Mouse (Mus musculus): Measurements from ENCODE around the gene Prr22.

Gene Prr22

DNA sequence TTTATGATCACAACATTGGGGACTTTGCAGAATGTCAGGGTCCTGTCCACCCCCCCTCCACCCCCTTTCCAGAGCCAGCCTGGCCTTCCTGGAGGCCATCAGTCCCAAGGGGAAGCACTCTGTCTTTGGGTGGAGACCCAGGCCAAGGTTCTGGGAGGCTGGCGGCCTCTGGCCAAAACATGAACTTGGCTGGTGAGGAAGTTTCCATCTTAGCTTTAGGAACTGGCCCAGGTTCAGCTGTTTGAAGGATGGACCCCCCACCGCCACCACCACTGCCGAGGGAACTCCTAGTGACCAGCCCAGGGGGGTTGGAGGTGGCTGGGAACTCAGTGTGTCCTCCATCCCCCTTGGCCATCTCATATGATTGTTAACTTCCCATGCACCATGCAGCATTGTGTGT is 9.0 kb upstream of the Prr22 start:
- DNase-seq (ENCODE audit: extremely low spot score) = no peak

DNA sequence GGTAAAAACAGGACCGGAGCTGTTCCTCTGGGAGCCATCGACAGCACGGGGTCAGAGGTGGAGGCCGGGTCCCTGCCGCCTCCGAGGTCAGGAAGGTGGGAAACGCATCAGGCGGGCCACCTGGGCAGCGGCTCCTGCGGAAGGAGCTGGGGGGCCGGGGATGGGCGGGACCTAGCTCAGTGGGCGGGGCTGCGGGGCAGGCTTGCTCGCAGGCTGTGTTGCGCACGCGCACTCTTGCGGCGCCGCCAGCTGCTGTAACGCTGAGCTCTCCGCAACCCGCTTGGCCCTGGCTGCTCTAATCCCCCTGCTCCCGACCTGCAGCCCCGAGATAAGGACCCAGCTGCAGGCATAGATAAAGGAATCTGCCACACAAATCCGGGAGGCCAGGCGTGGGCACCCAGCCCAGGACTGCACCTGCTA is 8.0 kb upstream of the Prr22 start:
- DNase-seq (ENCODE audit: extremely low spot score) = peak; percentile 90

DNA sequence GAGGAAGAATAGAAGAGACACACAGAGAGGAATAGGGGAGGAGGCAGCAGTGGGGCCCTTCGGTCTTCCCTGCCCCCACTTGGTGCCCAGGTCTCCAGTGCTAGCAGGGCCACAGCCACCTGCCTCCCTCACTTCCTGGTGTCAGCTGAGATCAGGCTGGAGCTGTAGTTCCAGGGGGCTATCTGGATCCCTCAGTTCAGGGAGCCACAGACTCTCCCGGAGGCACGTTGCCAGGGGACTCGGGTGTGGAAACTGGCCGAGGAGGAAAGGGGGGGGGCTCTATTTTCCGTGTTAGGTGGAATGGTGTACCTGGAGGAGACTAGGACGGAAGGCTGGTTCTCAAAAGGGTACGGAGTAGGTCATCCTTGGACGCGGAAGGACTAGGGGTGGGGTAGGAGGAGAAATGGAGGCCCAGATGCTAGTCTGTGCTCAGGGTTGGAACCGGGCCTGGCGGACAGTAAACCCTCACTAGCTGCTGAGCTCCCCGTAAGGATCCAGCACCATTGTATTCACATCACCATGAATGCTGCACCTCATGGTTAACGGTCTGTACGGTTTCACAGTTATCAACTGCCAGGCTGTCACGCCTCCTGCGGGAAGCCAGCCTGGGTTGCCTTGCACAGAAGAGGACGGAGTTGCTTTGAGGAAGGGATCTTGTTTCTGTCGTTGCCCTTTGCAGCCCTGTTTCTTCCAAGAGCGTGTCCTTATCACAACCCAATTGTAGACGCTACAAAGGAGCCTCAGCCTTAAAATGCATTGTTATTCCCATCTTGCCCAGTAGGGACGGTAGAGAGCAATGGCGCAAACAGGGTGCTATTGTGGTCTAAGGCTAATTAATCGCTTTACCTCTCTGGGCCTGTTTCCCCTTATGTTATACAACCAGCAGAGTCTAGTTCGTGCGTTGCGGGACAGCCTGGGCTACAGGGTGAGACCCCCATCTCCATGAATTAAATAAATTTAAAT is 7.0 kb upstream of the Prr22 start:
- peak; percentile 72 for DNase-seq (ENCODE audit: extremely low spot score)

DNA sequence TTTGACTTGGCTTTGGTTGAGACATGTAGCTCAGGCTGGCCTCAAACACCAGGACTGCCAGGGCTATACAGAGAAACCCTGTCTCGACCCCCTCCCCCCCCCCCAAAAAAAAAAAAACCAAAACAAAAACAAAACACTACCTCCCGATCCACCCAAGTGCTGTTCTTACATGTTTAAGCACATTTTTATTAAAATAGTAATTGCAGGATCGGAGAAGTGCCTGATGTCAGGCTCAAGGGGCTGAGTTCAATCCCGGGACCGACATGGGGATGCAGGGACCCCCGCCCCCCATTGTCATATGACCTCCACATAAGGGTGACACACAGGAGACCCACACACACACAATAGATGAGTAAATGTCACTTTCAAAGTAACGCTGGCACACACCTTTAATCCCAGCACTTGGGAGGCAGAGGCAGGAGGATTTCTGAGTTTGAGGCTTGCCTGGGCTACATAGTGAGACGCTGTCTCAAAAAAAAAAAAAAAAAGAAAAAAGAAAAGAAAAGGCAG is 6.3 kb upstream of the Prr22 start:
- no peak for DNase-seq (ENCODE audit: extremely low spot score)

DNA sequence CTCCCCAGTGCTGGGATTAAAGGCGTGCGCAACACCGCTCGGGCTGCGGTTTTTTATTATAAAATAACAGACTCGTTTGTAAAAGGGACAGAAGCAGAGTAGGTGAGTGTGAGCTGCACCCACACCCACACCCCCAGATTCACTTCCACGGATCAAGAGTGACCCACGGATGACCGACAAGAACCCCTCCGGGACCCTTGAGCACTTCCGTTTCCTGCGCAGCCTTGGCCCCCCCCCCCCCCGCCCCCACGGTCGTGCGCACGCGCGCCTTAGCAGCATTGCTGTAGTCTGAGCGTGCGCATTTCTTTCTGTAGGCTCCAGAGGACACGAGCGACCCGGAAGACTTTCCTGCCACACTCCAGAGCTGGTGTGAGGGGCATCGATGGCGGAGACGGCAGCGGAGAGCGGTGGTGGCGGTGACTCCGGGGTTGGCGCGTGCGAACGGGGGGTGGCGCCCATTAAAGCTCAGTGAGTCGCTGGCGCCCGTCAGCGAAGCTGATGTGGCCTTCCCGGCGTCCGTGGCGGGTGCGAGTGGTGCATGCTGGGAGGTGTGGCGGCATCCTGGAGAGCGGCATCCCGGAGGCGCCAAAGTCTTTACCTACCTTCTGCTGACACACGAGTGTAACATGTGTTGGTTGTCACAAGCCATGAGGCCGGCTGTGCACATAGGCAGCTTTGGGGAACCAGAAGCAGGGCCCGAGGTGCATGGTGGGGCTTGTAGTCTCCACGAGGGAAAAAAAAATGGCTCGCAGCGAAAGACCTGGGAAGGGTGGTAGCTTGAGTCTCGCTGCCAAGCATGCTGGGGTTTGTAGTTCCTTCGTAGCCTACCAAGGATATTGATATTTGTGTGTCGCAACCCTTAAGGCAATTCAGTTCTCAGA is 5.3 kb upstream of the Prr22 start, which contains the start of gene Dus3l:
TSS of gene Dus3l (plus strand) at position 284 of the 881 bp plus-strand sequence.
- DNase-seq (ENCODE audit: extremely low spot score) = peak; percentile 93

DNA sequence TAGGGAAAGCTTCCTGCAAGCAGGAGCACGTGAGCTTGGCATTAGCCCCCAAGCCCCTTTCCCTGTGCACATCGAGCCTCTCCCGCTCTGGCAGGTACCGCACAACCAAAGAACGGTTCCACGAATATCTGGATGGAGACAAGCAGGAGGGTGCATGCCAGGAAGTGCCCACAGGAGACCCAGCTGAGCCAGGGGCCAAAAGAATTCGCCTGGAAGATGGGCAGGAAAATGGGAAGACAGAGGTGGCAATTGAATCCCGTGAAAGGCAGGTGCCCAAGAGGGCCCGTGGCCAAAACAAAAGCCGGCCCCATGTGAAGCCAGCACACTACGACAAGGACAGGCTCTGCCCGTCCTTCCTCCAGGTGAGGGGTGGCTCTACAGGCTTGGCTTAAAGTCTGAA is 4.6 kb upstream of the Prr22 start:
- DNase-seq (ENCODE audit: extremely low spot score) = no peak

DNA sequence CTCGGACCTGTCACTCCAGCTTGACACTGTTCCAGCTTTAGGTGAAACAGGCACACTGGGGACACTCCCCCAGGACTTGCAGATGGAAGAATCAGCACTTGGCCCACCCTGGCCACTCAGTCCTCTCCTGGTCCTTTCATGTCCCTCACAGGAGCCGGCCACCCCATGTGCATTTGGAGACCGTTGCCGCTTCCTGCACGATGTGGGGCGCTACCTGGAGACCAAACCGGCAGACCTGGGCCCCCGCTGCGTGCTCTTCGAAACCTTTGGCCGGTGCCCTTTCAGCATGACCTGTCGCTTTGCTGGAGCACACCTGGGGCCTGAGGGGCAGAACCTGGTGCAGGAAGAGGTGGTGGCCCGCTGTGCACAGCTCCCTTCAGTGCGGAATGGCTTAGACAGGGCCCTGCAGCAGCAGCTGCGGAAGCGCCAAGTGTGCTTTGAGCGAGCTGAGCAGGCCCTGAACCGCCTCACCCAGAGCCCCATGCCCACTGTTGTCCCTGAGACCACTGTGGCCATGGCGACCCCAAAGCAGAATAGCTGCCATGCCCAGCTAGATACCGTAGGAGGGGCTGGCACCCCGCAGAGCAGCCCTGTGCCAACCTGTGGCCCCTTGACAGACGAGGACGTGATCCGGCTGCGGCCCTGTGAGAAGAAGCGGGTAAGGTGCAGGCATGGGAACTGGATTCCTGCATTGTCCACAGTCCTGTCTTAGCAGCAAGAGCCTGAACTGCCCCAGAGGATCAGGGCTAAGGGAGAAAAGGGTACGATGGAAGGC is 3.2 kb upstream of the Prr22 start:
- no peak for DNase-seq (ENCODE audit: extremely low spot score)

DNA sequence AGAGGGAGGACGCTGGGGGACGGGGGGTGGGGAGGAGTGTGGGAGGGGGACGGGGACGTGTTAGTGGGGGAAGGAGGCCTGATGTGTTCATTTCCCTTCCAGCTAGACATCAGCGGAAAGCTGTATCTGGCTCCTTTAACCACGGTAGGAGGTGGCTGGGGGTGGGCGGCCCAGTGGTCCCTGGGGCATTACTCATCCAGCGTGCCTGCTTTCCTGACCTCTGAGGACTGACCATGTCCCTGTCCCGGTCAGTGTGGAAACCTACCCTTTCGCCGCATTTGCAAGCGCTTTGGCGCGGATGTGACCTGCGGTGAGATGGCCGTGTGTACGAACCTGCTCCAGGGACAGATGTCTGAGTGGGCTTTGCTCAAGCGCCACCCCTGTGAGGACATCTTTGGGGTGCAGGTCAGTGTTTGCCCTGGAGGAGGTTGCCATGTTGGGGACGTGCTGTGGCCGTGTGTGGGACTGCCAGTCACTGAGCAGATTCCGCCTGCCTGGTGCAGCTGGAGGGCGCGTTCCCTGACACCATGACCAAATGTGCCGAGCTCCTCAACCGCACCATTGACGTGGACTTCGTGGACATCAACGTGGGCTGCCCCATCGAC is 2.4 kb upstream of the Prr22 start:
- no peak for DNase-seq (ENCODE audit: extremely low spot score)

DNA sequence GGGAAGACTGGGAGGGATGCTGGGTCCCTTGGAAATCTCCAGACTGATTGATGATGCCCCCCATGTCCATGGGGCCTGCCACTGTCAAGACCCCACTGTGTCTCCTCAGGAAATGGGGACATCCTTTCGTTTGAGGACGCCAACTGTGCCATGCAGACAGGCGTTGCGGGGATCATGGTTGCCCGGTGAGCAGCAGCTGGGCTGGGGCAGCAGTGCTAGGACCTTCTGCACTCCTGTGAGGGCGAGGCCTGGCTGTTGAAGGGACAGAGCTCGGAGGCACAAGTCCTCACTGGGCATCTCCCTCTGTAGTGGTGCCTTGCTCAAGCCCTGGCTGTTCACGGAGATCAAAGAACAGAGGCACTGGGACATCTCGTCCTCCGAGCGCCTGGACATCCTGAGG is 1.1 kb upstream of the Prr22 start:
- no peak for DNase-seq (ENCODE audit: extremely low spot score)

DNA sequence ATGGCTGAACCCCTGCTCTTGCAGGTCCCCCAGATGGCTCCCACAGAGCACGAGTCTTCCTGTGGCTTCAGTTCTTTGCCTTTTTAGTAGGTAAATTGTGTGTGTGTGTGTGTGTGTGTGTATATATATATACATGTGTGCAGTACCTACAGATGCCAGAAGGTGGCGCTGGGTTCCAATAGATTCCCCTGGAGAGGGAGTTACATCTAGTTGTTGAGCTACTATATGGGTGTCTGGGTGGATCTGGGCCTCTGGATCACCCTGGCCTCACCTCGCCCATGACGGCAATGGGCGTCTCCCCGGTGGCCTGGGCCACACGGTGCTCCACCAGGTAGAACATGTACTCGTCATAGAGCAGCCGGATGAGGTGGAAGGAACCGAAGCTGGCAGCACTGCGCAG is 7.5 kb downstream of the Prr22 start:
- DNase-seq (ENCODE audit: extremely low spot score) = no peak

DNA sequence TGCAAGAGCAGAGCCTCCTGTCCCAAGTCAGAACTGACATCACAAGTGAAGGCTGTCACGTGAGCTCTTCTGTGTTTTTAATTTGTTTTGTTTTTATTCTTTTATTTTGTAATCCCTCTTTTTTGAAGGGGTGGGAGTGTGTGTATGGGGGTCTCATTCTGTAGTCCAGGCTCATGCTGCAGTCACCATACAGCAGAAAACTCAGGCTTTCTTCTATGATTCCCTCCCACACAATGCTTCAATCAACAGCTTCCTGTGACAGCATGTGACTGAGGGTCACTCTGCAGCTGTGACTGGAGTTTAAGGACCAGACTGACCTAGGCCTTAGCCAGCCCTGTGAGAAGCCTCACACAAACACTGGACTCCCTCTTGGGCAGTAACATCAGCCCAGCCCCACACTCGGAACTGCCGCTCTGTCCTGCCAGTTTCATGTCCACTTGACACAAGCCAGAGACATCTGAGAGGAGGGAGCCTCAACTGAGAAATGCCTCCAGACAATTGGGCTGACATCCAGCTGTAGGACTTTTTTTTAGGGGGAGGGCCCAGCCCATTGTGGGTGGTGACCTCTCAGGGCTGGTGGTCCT is 8.8 kb downstream of the Prr22 start:
- no peak for DNase-seq (ENCODE audit: extremely low spot score)

DNA sequence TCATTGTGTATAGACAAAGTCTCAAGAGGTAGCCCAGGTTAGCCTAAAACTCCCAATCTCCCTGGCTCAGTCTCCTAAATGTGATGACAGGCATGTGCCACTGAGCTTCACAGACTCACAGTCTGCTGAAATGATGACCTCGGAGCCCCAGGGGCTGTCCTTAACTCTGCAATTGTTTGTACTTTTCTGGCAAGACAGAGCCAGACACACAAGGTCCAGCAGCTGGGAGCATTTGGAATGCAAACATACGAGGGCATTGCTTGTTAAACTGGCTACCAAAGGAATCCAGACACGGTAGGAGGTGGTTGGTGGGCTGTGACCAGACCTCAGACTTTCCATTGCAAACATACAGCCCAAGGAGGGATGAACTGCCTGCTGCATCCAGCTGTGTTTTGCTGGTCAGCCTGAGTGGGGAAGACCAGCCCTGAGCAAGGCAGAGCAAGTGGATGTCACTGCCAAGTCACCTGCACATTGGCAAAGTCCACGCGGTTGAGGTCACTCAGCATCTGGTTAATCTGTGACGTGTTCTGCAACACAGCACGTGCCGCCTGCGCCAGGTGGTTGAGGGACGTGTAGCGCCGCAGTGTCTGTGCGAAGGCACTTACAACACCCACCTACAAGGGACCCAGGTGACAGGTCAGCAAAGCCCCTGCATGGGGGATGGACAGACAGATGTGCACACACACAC is 10.4 kb downstream of the Prr22 start:
- DNase-seq (ENCODE audit: extremely low spot score) = no peak

DNA sequence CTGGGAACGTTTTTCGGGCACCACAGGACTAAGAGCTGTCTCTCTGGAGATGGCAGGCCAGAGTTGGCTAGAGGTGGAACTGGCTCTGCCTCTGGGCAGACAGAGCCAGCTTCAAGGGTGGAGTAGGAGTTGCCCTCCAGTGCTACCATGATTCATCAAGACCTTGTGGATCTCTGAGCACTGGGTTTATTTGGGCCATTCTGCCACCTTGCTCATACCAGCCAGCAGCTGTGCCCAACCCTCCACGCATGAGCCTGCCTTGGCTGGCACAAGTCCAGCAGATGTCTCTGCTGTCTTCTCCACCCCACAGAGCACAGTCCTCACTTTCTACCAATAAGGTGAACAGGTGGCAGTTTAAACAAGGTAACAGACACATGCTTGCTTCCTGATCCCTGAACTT is 18.8 kb downstream of the Prr22 start:
- no peak for DNase-seq (ENCODE audit: extremely low spot score)

DNA sequence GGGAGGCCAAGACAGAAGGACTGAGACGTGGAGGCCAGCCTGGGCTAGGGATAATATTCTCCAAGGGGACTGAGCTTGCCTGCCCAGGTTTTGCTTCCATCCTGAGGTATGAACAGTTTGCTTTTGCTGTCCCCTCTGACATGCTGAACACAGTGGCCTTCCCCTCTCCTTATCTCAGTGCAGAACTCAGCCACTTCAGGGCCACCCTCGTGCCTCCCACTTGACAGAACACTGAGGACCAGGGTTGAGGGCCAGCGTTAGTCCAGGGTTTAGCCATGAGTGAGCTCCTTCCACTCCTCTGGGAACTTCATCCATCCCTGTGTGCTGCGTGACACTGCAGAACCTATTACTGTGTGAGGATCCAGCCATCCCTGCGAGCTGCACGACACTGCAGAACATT is 19.2 kb downstream of the Prr22 start:
- no peak for DNase-seq (ENCODE audit: extremely low spot score)

DNA sequence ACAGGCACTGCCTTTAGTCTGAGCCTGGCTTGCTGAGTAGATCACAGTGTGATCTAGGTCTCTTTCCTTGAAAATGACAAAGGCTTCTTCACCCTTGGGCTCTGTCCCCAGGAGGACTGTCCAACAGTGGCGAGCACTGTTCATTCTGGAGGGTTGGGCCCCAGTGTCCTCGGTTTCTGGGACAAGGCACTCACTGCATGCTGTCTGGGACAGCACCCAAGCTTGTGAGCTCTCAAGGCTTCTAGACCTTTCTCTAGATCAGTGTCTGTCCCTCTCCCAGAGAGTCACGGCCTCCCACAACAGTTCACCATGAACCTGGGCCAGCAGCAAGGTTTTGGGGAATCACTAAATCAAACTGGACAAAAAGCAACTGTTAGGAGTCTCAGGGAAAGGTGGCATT is 22.5 kb downstream of the Prr22 start:
- DNase-seq (ENCODE audit: extremely low spot score) = no peak

DNA sequence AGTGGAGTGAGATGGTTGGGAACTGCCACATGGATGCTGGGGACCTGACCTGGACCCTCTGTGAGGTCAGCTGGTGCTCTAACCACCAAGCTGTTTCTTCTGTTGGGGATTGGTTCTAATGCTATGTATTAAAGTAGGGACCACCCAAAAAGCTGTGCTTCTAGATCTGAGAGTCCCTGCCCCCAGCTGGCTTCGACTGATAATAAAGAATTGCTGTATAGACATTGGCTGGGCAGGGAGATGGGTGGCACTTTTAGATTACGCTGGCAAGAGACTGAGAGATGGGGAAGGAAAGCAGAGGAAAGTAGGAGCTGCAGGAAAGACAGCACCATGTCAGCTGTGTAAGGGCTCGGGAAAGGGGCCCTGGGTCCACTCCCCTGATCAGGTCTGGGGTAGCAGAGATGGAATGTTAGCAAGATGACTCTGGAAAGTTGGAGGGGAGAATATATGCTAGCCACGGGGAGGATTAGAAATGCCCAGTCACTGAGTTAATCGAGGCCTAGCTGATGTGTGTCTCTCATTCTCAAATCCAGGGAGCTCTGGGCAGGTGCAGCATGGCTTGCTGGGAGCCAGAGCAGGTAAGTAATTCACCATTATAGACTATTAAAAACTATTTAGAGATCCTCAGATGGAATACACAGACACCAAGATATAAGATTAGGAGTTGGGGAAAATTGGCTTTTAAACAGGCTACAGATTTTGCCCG is 23.7 kb downstream of the Prr22 start:
- no peak for DNase-seq (ENCODE audit: extremely low spot score)

DNA sequence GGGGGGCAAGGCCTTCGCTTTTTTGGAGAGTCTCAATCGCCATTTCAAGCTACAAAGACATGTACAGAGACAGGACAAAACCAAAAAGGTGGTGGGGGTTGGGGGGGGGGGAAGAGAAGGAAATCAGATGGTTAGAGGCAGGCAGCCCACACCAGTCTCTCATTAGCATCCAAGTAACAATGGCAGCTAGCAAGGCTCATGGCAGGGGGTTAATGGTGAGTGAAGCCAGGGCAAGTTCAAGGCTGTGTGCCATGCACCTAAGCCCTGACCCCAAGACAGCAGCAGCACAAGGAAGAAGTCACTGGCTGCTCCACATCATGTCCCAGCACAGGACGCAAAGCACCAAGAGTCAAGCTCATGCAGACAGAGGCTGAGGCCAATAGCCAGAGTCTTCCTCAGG is 29.2 kb downstream of the Prr22 start:
- DNase-seq (ENCODE audit: extremely low spot score) = no peak

DNA sequence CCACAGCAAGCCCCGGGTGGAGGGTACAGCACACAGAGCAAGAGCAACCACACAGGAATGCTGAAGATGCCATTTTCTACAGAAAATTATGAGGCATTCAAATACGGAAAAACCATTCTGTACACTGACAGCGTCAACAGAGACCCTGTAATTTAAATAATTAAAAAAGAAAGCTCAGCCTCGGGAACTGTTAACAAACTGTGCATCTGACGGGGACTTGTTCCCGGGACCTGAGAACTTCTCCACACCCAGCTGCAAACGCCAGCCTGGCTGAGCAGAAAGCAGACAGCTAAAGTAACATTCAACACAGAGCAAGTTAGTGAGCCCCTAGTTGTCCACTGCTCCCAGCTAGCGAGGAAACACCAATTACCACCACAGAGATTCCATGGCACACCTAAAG is 32.0 kb downstream of the Prr22 start:
- DNase-seq (ENCODE audit: extremely low spot score) = no peak

DNA sequence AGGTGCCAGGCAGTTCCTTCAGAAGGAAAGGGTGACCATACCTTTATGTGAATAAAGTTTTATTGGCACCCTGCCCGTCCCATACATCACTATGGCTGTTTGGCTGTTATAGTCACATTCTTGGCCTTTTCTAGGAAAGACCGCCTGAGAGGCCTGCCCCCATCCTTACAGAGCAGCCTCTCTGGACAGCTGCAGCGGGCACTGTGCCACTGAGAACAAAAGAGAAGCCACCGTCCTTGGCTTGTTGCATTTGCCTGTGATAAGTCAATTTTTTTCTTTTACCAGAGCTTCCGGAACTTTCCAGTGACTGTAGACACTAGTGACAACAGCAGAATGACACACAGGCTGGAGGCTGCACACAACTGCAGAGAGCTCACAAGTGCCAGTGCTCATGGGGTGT is 34.9 kb downstream of the Prr22 start:
- no peak for DNase-seq (ENCODE audit: extremely low spot score)

DNA sequence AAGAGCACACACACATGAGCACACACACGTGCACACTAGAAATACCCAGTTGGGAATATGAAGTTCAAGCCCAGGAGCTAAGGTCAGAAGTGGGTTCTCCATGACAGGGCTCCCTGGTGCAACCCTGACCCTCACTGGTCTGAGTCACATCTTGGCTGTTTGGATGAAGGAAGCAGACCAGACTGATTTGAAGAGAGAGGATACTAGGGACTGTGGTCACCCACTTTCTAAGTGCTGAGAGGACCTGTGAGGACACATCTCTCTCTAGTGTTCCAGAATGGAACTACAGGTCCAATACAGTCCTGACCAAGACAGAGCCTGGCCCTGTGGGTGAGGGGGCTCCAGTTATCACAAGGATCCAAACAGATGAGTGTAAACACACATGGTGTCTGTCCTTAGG is 35.7 kb downstream of the Prr22 start:
- DNase-seq (ENCODE audit: extremely low spot score) = no peak

Measured in embryo, embryonic 9.5 days (tissue).